Mouse (Mus musculus): ENCODE results near the gene Hoxc5. TPM values are rescaled to one million over a fixed set of nuclear protein-coding genes. Genes with fewer than 3 reads are reported as not detected.

The Hoxc5 gene
- polyA plus RNA-seq, 1 experiment: not detected

DNA sequence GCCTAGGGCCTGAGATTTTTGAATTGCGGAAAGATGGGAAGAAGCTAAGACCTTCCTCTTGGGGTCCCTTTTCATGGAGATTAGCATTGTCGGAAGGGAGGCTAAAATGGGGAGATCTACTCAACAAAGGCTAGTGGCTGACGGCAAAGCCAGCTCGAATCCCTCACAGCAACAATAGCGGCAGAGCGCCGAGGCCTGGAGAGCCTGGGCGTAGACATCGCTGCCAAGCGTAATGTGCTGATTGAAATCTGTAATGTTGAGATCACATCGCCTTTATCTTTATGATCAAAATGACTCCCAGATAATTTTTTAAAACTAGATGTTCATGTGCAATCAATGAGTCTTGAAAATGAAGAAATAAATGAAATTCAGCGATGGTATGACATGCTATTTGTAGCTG, 32.8 kb upstream of the Hoxc5 start:
- Histone ChIP-seq H3K36me3 (ENCODE audit: control insufficient read depth, insufficient read depth, low read length, poor library complexity, severe bottlenecking) (no peaks in the 10 kb centered on the region), H3K4me3 (ENCODE audit: low read depth, low read length) (no peak overlapping the region)

DNA sequence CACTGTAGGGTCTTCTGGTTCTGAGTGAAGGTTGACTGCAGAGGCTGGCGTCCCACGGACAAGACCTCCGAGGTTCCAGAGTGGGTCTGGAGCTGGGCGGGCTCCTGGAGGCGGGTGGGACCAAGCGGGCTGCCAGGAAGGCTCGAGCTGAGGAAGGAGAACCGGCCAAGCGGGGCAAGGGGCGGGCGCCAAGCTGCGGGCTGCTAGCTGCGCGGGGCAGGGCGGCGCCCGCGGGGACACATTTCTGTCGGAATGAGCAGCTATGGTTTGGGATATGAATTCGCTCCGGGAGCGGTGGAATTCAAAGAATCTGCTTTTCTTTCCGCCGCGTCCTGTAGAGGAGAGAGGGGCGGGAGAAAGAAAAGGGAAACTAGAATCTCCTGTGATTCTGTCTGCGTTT, 32.3 kb upstream of the Hoxc5 start:
- H3K4me3 ChIP-seq (ENCODE audit: low read depth, low read length): no peak overlapping the region
- peaks cover 4% of the 10 kb centered on the region for H3K4me1 ChIP-seq (ENCODE audit: control insufficient read depth, insufficient read depth, low read length)
- TF ChIP-seq EP300 (IDR thresholded peaks at IDR 0.05; ENCODE audit: insufficient read depth, low read depth, low read length): no peak
- no peak for TF ChIP-seq POLR2A (IDR thresholded peaks at IDR 0.05; ENCODE audit: insufficient read depth, low read length)
- no peak for TF ChIP-seq CTCF (IDR thresholded peaks at IDR 0.05; ENCODE audit: low read depth, low read length)
- peaks cover 45% of the 10 kb centered on the region for H3K27me3 ChIP-seq (ENCODE audit: control insufficient read depth, insufficient read depth, low read length, poor library complexity, severe bottlenecking)
- no peaks in the 10 kb centered on the region for H3K36me3 ChIP-seq (ENCODE audit: control insufficient read depth, insufficient read depth, low read length, poor library complexity, severe bottlenecking)
- H3K9me3 ChIP-seq (replicated peaks; ENCODE audit: control insufficient read depth, insufficient read depth, low read length, poor library complexity, severe bottlenecking): no peaks in the 10 kb centered on the region
- no peak overlapping the region for H3K27ac ChIP-seq (ENCODE audit: insufficient read depth, low read length)
- H3K9ac ChIP-seq (ENCODE audit: low read depth, poor library complexity, severe bottlenecking): no peak overlapping the region

More for the DNA sequence above, 32.8 kb upstream of the Hoxc5 start:
- TF ChIP-seq EP300 (IDR thresholded peaks at IDR 0.05; ENCODE audit: insufficient read depth, low read depth, low read length) (no peak), POLR2A (IDR thresholded peaks at IDR 0.05; ENCODE audit: insufficient read depth, low read length) (no peak), CTCF (IDR thresholded peaks at IDR 0.05; ENCODE audit: low read depth, low read length) (no peak)
- peaks cover 3% of the 10 kb centered on the region for H3K4me1 ChIP-seq (ENCODE audit: control insufficient read depth, insufficient read depth, low read length)
- no peak overlapping the region for H3K27ac ChIP-seq (ENCODE audit: insufficient read depth, low read length)
- no peaks in the 10 kb centered on the region for H3K9me3 ChIP-seq (replicated peaks; ENCODE audit: control insufficient read depth, insufficient read depth, low read length, poor library complexity, severe bottlenecking)
- H3K9ac ChIP-seq (ENCODE audit: low read depth, poor library complexity, severe bottlenecking): no peak overlapping the region
- peaks cover 48% of the 10 kb centered on the region for H3K27me3 ChIP-seq (ENCODE audit: control insufficient read depth, insufficient read depth, low read length, poor library complexity, severe bottlenecking)

DNA sequence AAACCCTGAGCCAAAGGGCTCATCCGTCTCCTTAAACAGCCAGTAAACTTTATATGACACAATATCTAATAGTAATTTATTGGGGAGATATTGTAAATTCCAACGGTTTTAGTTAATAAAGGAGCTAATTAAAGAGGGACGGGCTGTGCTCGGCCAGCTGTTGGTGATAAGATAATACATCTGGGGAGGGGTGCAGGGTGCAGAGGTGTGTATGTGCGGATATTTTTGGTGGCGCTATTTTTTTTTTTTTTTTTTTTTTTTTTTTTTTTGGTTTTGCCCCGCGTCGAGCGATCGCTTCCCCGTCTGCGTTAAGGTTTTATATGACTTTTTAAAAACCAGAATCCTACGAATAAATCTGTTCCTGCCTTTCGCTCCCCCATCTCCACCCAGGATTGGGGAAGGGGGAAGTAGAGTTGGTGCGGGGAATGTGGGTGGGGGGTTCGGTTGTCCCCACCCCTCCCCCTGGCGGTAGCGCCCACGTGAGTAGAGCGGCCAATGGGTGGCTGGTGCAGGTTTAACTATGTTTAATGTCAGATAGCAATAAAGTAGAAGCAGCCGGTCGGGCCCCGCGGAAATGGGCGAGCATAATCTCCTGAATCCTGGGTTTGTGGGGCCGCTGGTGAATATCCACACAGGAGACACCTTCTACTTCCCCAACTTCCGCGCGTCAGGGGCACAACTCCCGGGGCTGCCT, 30.8 kb upstream of the Hoxc5 start, which contains the start of gene Hoxc12:
Gene Hoxc12, plus strand, starts transcription at position 479 of the 694 bp plus-strand sequence.
- no peak for TF ChIP-seq EP300 (IDR thresholded peaks at IDR 0.05; ENCODE audit: insufficient read depth, low read depth, low read length)
- TF ChIP-seq CTCF (IDR thresholded peaks at IDR 0.05; ENCODE audit: low read depth, low read length): no peak
- no peak for TF ChIP-seq POLR2A (IDR thresholded peaks at IDR 0.05; ENCODE audit: insufficient read depth, low read length)
- Histone ChIP-seq H3K27ac (ENCODE audit: insufficient read depth, low read length) (no peak within 1 kb of the TSS), H3K4me3 (ENCODE audit: low read depth, low read length) (peak within 1 kb of the TSS; percentile 47), H3K9ac (ENCODE audit: low read depth, poor library complexity, severe bottlenecking) (no peak within 1 kb of the TSS), H3K27me3 (ENCODE audit: control insufficient read depth, insufficient read depth, low read length, poor library complexity, severe bottlenecking) (peaks cover 54% of the 10 kb centered on the region), H3K9me3 (replicated peaks; ENCODE audit: control insufficient read depth, insufficient read depth, low read length, poor library complexity, severe bottlenecking) (no peaks in the 10 kb centered on the region), H3K36me3 (ENCODE audit: control insufficient read depth, insufficient read depth, low read length, poor library complexity, severe bottlenecking) (no peaks in the 10 kb centered on the region), H3K4me1 (ENCODE audit: control insufficient read depth, insufficient read depth, low read length) (peaks cover 5% of the 10 kb centered on the region)

DNA sequence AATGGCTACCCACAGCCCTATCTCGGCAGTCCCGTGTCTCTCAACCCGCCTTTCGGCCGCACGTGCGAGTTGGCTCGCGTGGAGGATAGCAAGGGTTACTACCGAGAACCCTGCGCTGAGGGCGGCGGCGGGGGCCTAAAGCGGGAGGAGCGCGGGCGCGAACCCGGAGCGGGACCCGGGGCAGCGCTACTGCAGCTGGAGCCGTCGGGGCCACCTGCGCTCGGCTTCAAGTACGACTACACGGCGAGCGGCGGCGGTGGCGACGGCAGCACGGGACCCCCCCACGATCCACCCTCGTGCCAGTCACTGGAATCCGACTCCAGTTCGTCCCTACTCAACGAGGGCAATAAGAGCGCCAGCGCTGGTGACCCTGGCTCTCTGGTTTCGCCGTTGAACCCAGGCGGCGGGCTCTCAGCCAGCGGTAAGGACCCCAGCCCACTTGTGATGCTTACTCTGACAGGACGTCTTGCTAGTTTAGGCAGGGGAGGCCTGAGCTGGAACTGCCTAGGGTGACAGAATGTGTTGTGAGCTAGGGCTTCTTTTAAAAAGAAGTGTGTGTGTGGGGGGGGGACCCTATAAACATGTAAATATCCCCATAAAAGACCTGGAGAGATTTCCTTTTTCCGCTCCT, 30.1 kb upstream of the Hoxc5 start:
- no peak for TF ChIP-seq EP300 (IDR thresholded peaks at IDR 0.05; ENCODE audit: insufficient read depth, low read depth, low read length)
- TF ChIP-seq POLR2A (IDR thresholded peaks at IDR 0.05; ENCODE audit: insufficient read depth, low read length): no peak
- no peak for TF ChIP-seq CTCF (IDR thresholded peaks at IDR 0.05; ENCODE audit: low read depth, low read length)
- Histone ChIP-seq H3K4me3 (ENCODE audit: low read depth, low read length) (peak overlapping the region; percentile 47), H3K4me1 (ENCODE audit: control insufficient read depth, insufficient read depth, low read length) (peaks cover 4% of the 10 kb centered on the region), H3K36me3 (ENCODE audit: control insufficient read depth, insufficient read depth, low read length, poor library complexity, severe bottlenecking) (no peaks in the 10 kb centered on the region), H3K9ac (ENCODE audit: low read depth, poor library complexity, severe bottlenecking) (no peak overlapping the region), H3K27me3 (ENCODE audit: control insufficient read depth, insufficient read depth, low read length, poor library complexity, severe bottlenecking) (peaks cover 56% of the 10 kb centered on the region), H3K9me3 (replicated peaks; ENCODE audit: control insufficient read depth, insufficient read depth, low read length, poor library complexity, severe bottlenecking) (no peaks in the 10 kb centered on the region), H3K27ac (ENCODE audit: insufficient read depth, low read length) (no peak overlapping the region)

DNA sequence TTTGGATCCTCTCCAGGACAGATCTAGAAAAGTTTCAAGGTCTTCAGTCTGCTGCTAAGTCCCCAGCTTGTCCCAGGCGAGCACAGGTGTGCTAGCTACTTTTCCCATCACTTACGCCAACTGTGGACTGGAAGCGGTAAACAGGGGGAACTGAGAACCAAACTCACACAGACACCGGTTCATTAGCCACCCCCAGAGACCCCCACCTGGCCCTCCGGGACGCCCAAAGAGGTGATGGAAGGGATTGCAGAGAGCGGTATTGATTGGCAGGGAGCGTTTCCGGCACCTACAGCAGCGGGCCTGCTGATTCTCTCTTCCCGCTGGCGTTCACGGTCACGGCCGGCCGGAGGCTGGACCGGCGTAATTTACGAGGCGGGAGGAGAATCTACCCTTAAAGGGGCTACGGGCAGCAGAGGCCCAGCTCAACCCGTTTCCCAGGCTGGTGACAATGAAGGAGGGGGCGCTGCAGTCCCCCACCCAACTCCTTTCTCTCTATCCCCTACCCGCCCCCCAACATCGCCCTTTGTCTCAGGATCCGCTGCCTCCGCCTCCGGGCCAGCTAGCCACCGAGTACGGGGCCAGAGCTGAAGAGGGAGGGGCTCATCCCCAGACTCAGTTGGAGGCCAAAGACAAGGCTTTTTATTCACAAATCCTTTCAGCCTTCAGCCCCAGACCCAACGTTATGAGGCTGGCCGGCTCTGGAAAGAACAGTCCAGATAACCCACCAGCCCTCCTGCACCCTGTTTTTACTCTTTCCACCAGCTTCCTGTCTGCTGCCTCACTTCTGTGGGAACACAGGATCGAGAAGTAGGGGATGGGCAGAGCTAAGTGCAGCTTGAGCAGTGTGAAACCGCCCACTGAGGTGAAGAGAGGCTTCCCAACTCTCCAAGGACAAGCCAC, 27.7 kb upstream of the Hoxc5 start:
- no peak for TF ChIP-seq POLR2A (IDR thresholded peaks at IDR 0.05; ENCODE audit: insufficient read depth, low read length)
- TF ChIP-seq EP300 (IDR thresholded peaks at IDR 0.05; ENCODE audit: insufficient read depth, low read depth, low read length): no peak
- no peak for TF ChIP-seq CTCF (IDR thresholded peaks at IDR 0.05; ENCODE audit: low read depth, low read length)
- Histone ChIP-seq H3K36me3 (ENCODE audit: control insufficient read depth, insufficient read depth, low read length, poor library complexity, severe bottlenecking) (no peaks in the 10 kb centered on the region), H3K27ac (ENCODE audit: insufficient read depth, low read length) (no peak overlapping the region), H3K4me3 (ENCODE audit: low read depth, low read length) (no peak overlapping the region), H3K9ac (ENCODE audit: low read depth, poor library complexity, severe bottlenecking) (no peak overlapping the region), H3K9me3 (replicated peaks; ENCODE audit: control insufficient read depth, insufficient read depth, low read length, poor library complexity, severe bottlenecking) (no peaks in the 10 kb centered on the region), H3K4me1 (ENCODE audit: control insufficient read depth, insufficient read depth, low read length) (peaks cover 2% of the 10 kb centered on the region), H3K27me3 (ENCODE audit: control insufficient read depth, insufficient read depth, low read length, poor library complexity, severe bottlenecking) (peaks cover 45% of the 10 kb centered on the region)

All from ES-Bruce4 (cell line).